Mouse (Mus musculus) limb, embryonic 15.5 days (tissue): ENCODE results near the gene Gm20388. TPM values are rescaled to one million over a fixed set of nuclear protein-coding genes. Genes with fewer than 3 reads are reported as not detected.

ENCODE experiments used
- ATAC-seq: fragments of 200-750 bp; cut with Nextera tagmentation; 2 replicates; pipeline ENCODE4 v1.8.0; 2017; ENCODE audit warnings: low read depth, moderate TSS enrichment; ENCODE audit not compliant: insufficient number of reproducible peaks, low FRiP score, low TSS enrichment
- H3K27ac ChIP-seq: fragments of 300-500 bp; sonication (generic); 2 replicates; pipeline ENCODE4 v1.5.1; 2015; ENCODE audit warnings: moderate library complexity, mild to moderate bottlenecking, inconsistent platforms
- H3K27me3 ChIP-seq: fragments of 300-500 bp; sonication (generic); 2 replicates; pipeline ENCODE4 v1.6.1; 2015; ENCODE audit warnings: inconsistent platforms
- H3K36me3 ChIP-seq: fragments of 300-500 bp; sonication (generic); 2 replicates; pipeline ENCODE4 v1.6.1; 2015; ENCODE audit warnings: inconsistent platforms
- H3K4me1 ChIP-seq: fragments of 300-500 bp; sonication (generic); 2 replicates; pipeline ENCODE4 v1.6.1; 2015; ENCODE audit warnings: inconsistent platforms
- H3K4me2 ChIP-seq: fragments of 300-500 bp; sonication (generic); 2 replicates; pipeline ENCODE4 v1.6.1; 2015; ENCODE audit warnings: mild to moderate bottlenecking, inconsistent platforms
- H3K4me3 ChIP-seq: fragments of 300-500 bp; sonication (generic); 2 replicates; pipeline ENCODE4 v1.5.1; 2015; ENCODE audit warnings: mild to moderate bottlenecking, inconsistent platforms
- H3K9ac ChIP-seq: fragments of 300-500 bp; sonication (generic); 2 replicates; pipeline ENCODE4 v1.6.1; 2015; ENCODE audit warnings: inconsistent platforms
- H3K9me3 ChIP-seq: fragments of 300-500 bp; sonication (generic); 2 replicates; pipeline ENCODE4 v1.6.1; 2016; ENCODE audit warnings: inconsistent platforms
- WGBS: fragments of 180-500 bp; shearing (Covaris S2); methylation state at CpG from one replicate; pipeline ENCODE4 v1.1.7; 2015; 5-methylcytosine and 5-hydroxymethylcytosine counted together
- polyA plus RNA-seq: library from polyadenylated mRNA; unstranded; fragments of >200 nt; fragmentation: Nextera tagmentation; extraction: Ambion mirVana; gene quantifications from 2 replicates; pipeline ENCODE4 v1.2.1, GENCODE M21; 2015

The Gm20388 gene
- polyA plus RNA-seq, 1 experiment from 2014 or later: 4.9 TPM

DNA sequence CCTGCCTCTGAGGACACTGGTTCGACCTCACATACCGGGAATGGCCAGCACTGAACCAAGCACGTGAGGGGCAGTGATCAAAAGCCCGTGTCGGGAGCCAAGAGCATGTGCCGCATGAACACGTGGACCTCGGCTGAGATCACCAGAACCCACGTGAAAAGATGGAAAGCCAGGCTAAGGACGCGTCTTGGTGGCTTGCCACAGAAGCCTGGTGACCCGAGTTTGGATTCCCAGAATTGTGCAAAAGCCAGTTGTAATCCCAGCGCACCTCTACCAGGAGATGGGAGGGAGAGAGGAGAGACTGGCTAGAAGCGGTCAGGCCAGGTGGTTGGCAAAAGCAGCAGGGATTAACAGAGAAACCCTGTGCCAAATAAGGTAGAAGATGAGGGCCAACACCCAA is 2605.1 kb downstream of the Gm20388 start:
- peaks cover 11% of the 10 kb centered on the region for H3K36me3 ChIP-seq
- no peak overlapping the region for H3K4me3 ChIP-seq
- WGBS: 91% methylated on average over 14 of the region's 14 CpGs
- no peaks in the 10 kb centered on the region for H3K9me3 ChIP-seq
- no peak for ATAC-seq
- no peak overlapping the region for H3K9ac ChIP-seq
- no peak overlapping the region for H3K4me2 ChIP-seq
- no peaks in the 10 kb centered on the region for H3K27me3 ChIP-seq
- H3K27ac ChIP-seq: no peak overlapping the region
- H3K4me1 ChIP-seq: peaks cover 56% of the 10 kb centered on the region

DNA sequence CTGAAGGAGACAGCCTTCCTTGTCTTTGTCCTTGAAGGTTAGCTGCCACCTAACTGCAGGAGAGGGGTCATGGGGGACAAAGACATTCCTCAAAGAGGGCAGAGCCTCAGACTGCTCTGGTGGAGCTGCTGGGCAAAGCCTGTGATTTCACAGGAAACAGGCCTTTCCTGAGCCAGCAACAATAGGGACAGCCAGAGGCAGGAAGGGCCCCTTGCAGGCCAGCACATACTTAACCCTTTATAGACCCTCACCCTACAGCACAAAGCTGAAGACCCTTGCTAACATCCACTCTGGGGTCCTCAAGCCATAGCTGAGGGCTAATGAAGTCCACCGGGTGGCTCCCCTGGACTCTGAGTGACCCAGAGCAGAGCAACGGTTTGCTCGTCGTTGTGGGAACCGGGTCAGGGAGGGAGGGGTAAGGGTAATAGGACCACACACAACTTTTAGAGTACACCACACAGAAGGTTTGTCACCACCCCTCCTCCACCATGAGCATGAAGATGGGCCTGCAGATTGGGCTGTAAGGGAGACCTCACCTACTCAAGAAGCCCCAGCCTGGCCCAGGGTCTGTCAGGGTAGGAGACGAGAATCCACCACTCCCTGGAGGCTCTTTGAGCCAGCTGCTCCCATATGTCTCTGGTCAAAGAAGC is 2607.0 kb downstream of the Gm20388 start:
- Histone ChIP-seq H3K9me3 (no peaks in the 10 kb centered on the region), H3K27me3 (no peaks in the 10 kb centered on the region), H3K4me1 (peaks cover 39% of the 10 kb centered on the region), H3K4me2 (no peak overlapping the region), H3K9ac (no peak overlapping the region), H3K27ac (peak overlapping the region; percentile 68), H3K4me3 (no peak overlapping the region), H3K36me3 (peaks cover 11% of the 10 kb centered on the region)
- ATAC-seq: no peak
- 23% methylated on average over 6 of the region's 6 CpGs for WGBS

DNA sequence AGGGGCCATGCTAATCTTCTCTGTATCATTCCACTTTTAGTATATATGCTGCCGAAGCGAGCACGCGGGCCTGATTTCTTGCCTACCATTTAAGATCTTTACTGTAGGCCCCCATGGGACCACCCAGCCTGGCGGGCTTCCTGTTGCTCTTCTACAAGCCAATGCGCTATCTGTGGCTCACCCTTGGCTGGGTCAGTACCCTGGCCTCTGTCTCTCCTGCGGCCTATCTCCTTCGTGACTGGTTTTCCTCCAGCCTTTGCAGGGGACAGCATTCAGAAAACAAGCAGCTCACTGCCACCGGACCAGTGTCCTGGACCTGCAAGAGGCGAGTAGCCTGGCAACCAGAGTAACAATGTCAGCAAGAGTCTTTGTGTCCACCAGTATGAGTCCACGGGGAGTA is 2610.0 kb downstream of the Gm20388 start:
- Histone ChIP-seq H3K36me3 (0 out of 2 replicates have a peak, but pooled peaks cover 3% of the 10 kb centered on the region), H3K4me1 (peaks cover 59% of the 10 kb centered on the region), H3K4me3 (no peak overlapping the region), H3K27ac (no peak overlapping the region), H3K9ac (no peak overlapping the region), H3K4me2 (no peak overlapping the region), H3K9me3 (no peaks in the 10 kb centered on the region), H3K27me3 (no peaks in the 10 kb centered on the region)
- ATAC-seq: no peak
- 78% methylated on average over 11 of the region's 11 CpGs for WGBS

DNA sequence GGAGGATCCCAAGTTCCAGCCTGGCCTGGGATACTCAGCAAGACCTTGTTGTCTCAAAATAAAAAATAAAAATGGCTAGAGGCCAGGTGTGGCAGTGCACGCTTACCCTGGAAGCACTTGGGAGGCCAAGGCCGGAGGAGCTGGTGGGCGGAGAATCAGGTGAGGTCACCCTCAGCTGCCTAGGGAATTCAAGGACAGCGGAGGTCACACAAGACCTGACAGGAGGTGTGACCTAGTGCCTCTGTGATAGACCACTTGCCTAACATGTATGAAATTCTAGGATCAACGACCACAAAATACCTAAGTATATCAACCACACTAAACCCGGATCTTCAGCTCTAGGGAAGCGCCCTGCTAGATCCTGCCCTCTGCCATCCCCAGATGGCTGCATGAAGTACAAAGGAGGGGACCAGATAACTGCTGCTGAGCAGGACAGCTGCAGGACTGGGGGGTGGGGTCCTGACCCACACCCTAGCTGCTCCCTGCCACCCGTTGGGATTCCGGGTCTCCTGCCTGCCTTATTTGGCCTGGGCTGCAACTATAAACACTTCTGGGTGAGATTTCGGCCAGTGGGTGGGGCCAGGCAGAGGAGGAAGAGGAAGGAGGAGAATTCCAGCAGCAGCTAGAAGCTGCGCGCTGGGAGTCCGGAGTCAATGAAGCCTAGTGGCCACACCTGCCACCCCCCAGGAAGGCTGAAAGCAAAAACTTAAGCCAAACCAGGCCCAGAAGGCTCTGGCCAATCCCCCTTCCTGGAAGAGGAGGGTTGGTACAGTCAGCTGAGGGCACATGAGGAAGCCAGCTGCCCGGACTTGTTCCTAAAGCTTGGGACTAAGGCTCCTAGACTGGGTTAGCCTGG is 2612.4 kb downstream of the Gm20388 start:
- Histone ChIP-seq H3K4me1 (peaks cover 61% of the 10 kb centered on the region), H3K9me3 (no peaks in the 10 kb centered on the region), H3K36me3 (peaks cover 2% of the 10 kb centered on the region; the same call in 1 of the 2 replicates), H3K4me3 (no peak overlapping the region), H3K9ac (no peak overlapping the region), H3K4me2 (peak overlapping the region; percentile 29), H3K27me3 (no peaks in the 10 kb centered on the region), H3K27ac (peak overlapping the region; percentile 76)
- ATAC-seq: no peak; the same call in 1 of the 2 replicates
- WGBS: 39% methylated on average over 14 of the region's 14 CpGs

DNA sequence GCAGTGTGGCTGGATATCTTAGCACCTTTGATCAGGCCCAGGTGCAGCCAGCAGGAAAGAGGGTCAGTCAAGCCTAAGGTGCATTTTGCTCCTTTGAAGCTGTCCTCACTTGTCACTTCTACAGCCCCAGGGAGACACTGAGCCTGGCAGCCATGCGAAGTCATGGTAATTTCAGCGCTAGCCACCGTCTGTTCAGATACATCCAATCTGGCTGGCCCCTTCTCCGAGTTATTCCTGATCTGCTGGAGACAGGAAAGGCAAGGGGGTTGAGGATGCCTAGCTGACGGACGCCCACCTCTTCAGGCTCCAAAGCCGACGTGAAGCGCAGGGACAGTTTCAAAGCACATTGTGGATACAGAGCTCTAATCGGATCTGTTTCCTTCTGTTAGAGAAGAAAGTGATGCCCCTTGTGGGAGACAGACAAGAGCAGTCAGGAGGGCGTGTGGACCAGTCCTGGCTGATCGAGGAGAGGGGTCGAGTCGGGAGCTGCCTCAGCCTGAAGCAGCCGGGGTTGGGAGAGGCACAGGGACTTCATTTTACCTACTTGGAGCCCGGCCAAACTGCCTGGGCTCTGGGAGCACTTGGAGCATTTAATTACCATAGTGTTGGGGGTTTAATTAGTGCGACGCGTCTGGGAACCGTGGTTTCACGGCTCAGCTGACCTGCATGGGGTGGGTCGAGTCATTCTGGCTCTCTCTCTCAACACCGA is 2613.2 kb downstream of the Gm20388 start:
- no peak overlapping the region for H3K4me3 ChIP-seq

DNA sequence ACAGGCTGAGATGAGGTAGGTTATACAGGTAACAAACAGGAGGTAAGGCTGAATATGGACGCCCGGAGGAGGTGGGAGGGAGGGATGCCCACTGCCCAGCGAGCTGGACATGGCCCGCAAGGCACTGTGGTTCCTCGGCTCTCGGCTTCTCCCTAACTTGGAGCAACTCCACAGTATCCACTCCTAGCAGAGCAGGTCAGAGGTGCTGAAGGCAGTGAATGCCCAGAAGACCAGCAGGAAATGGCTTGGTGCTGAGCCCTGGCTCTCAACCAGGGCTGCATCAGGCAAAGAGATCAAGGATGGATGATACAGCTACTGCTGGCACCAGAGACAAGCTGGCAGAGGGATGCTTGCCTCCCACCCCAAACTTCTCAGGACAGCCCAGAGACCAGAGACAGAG is 2613.9 kb downstream of the Gm20388 start:
- peaks cover 3% of the 10 kb centered on the region; the same call in 1 of the 2 replicates for H3K36me3 ChIP-seq
- WGBS: 56% methylated on average over 6 of the region's 6 CpGs
- peaks cover 52% of the 10 kb centered on the region for H3K4me1 ChIP-seq
- no peaks in the 10 kb centered on the region for H3K9me3 ChIP-seq
- H3K27me3 ChIP-seq: no peaks in the 10 kb centered on the region
- no peak overlapping the region for H3K4me3 ChIP-seq
- ATAC-seq: no peak
- no peak overlapping the region for H3K4me2 ChIP-seq
- H3K27ac ChIP-seq: 0 out of 2 replicates have a peak overlapping the region, but pooled peaks have one; percentile 40
- no peak overlapping the region for H3K9ac ChIP-seq

More for the DNA sequence above, 2613.2 kb downstream of the Gm20388 start:
- Histone ChIP-seq H3K9me3 (no peaks in the 10 kb centered on the region), H3K27ac (peak overlapping the region; percentile 76), H3K9ac (no peak overlapping the region), H3K4me1 (peaks cover 53% of the 10 kb centered on the region), H3K4me2 (peak overlapping the region; percentile 29), H3K27me3 (no peaks in the 10 kb centered on the region), H3K36me3 (peaks cover 3% of the 10 kb centered on the region; the same call in 1 of the 2 replicates)
- no peak for ATAC-seq
- 10% methylated on average over 23 of the region's 23 CpGs for WGBS

DNA sequence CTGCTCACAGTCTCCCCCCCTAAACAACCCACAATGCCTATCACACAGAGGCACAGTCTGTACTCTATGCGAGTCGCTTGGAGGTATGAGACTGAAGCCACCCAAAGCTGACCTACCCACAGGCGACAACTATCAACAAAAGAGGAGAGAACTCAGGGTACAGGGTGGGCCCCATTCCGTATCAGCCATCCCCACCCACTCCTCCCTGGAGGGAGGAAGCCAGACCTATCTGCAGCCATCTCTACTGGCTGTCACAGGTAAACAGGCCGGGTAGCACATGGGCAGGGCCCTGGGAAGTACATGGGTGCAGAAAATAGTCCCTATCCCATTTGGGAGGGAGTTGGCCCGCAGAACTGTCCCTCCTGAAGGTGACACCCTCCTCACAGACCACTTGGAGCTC is 2614.4 kb downstream of the Gm20388 start:
- no peak overlapping the region for H3K4me3 ChIP-seq
- H3K4me2 ChIP-seq: no peak overlapping the region
- ATAC-seq: no peak
- no peaks in the 10 kb centered on the region for H3K27me3 ChIP-seq
- H3K36me3 ChIP-seq: peaks cover 3% of the 10 kb centered on the region; the same call in 1 of the 2 replicates
- 0 out of 2 replicates have a peak overlapping the region, but pooled peaks have one; percentile 40 for H3K27ac ChIP-seq
- H3K9me3 ChIP-seq: no peaks in the 10 kb centered on the region
- H3K9ac ChIP-seq: no peak overlapping the region
- H3K4me1 ChIP-seq: peaks cover 49% of the 10 kb centered on the region
- 67% methylated on average over 6 of the region's 6 CpGs for WGBS

DNA sequence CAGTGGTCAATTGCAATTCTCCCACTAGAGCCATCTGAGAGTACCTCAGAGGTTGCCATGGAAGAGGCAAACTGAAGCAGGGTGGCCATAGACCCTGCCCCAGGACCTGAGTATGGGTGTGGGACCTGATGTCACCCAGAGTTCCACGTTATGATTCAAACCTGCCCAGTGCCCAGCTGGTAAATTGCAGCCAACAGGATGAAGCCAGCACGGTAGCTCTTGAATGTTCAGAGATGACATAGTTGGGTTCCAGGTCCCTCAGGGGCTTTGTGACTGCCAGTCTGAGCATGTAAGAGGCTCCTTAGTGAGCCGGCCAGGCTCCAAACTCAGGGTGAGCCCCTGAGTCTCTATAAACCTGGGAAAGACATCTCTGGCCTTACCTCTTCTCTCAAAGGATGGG is 2615.4 kb downstream of the Gm20388 start:
- Histone ChIP-seq H3K4me1 (peaks cover 51% of the 10 kb centered on the region), H3K4me3 (no peak overlapping the region), H3K9ac (no peak overlapping the region), H3K36me3 (peaks cover 3% of the 10 kb centered on the region; the same call in 1 of the 2 replicates), H3K4me2 (no peak overlapping the region), H3K27ac (peak overlapping the region; percentile 33; the same call in 1 of the 2 replicates), H3K27me3 (no peaks in the 10 kb centered on the region), H3K9me3 (no peaks in the 10 kb centered on the region)
- WGBS: 44% methylated on average over 3 of the region's 3 CpGs
- ATAC-seq: no peak

DNA sequence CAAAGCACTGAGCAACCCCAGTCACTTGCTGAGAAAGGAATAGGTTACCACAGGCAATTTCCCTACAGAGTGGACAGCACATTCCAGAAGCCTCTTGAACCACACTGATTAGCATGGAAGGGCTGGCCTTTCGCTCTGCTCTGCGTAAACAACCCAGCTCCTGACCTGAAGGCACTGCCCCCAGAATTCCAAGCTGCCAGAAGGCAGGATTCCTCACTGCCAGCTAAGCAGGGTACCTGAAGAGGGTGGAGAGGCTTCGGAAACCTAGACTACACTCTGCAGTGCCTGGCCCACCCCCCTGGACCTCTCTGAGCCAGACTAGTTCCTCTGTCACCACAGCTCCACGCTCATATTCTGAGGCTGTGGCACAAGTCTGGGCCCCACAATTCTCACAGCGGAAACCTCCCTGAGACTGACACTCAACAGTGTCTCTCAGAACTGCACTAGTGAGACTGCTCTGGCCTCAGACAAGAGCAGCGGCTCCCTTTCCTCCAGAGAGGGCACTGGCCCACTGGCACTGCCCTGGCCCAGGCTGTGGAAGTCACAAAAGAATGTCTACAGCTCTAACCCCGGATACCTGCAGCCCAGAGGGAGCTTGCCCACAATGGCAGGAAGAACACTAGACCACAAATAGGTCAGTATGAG is 2616.0 kb downstream of the Gm20388 start:
- H3K27ac ChIP-seq: peak overlapping the region; percentile 8; the same call in 1 of the 2 replicates
- no peaks in the 10 kb centered on the region for H3K27me3 ChIP-seq
- no peak overlapping the region for H3K4me3 ChIP-seq
- no peak for ATAC-seq
- H3K4me1 ChIP-seq: peaks cover 55% of the 10 kb centered on the region
- no peak overlapping the region for H3K4me2 ChIP-seq
- no peaks in the 10 kb centered on the region for H3K9me3 ChIP-seq
- 57% methylated on average over 7 of the region's 7 CpGs for WGBS
- no peak overlapping the region for H3K9ac ChIP-seq
- H3K36me3 ChIP-seq: peaks cover 3% of the 10 kb centered on the region; the same call in 1 of the 2 replicates

DNA sequence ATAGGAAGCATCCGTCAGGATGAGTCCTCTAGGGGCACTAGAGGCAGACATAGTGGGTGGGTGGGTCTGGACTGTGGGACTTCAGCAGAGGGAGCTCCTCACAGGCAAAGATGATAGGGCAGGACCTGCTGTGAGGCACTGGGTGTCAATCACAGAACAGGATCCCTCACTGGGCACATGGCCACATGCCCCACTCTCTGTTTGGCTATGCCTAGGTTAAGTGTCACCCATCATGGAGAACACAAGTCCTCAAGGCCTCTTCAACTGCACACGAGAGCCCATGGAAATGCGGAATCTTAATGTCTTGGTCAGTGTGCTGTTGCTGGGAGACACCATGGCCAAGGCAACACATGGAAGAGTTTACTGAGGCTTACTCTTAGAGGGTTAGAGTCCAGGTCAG is 2617.3 kb downstream of the Gm20388 start:
- WGBS: 93% methylated on average over 3 of the region's 3 CpGs
- H3K27ac ChIP-seq: no peak overlapping the region
- no peak for ATAC-seq
- no peak overlapping the region for H3K4me2 ChIP-seq
- peaks cover 51% of the 10 kb centered on the region for H3K4me1 ChIP-seq
- H3K36me3 ChIP-seq: peaks cover 3% of the 10 kb centered on the region; the same call in 1 of the 2 replicates
- H3K9ac ChIP-seq: no peak overlapping the region
- no peaks in the 10 kb centered on the region for H3K9me3 ChIP-seq
- H3K27me3 ChIP-seq: no peaks in the 10 kb centered on the region
- no peak overlapping the region for H3K4me3 ChIP-seq

DNA sequence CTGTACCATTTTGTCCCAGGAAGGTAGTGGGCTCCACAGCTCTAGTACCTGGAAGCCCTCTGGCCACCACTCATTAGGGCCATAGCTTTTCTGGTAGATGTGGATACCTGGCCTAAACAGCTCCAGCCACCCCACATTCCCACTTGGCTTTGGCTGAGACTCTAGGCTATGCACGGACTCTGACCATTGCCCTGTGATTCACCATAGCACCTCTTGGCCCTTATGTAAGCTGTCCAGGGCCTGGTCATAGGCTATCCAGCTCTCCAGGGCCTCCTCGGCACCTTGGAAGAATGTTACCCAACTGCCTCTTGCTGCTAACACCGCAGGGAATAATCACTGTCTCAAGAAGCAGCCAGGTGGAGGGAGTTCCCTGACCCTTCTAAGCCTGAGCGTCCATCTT is 2618.5 kb downstream of the Gm20388 start:
- Histone ChIP-seq H3K4me1 (peaks cover 40% of the 10 kb centered on the region), H3K9ac (no peak overlapping the region), H3K4me3 (no peak overlapping the region), H3K36me3 (peaks cover 3% of the 10 kb centered on the region; the same call in 1 of the 2 replicates), H3K4me2 (no peak overlapping the region), H3K9me3 (no peaks in the 10 kb centered on the region), H3K27ac (no peak overlapping the region), H3K27me3 (no peaks in the 10 kb centered on the region)
- no peak for ATAC-seq
- 89% methylated on average over 4 of the region's 4 CpGs for WGBS
